Mouse (Mus musculus): ENCODE measurements around the gene Nr2f2.

DNA sequence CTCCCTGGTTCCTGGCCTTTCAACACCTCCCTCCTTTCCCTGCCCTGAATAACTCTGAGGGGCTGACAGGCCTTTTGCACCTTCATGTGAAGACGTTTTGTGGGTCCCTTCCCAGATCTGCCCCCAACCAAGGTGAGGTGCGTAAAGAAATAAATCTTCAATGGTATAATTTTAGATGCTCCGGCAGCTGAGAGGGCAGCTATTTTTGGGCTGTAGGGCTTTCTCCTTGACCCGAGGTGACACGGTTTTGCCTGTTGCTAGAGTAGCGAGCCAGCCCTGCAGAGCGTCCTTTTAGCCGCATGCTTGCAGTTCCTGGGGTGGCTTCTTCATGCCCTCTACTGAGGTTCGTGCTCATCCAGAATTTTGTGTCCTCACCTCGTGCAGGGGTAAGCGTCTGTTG is 43.4 kb upstream of the Nr2f2 start:
- TF ChIP-seq POLR2A (IDR thresholded peaks at IDR 0.05; ENCODE audit: low read depth, low read length) (no peak), CTCF (conservative IDR thresholded peaks at IDR 0.05; ENCODE audit: insufficient read depth, insufficient read length, low read depth, low read length) (no peak)
